Mouse (Mus musculus): ENCODE results near the gene Vgll2. TPM values are rescaled to one million over a fixed set of nuclear protein-coding genes. Genes with fewer than 3 reads are reported as not detected.

Gene Vgll2
- total RNA-seq (2021) = 100 to 1,000 TPM; 115 to 187 TPM
- long read RNA-seq, experiment 1, transcript Vgll2-201 (3 exons, 966 nt) = minor isoform, 41 of 104 reads
- long read RNA-seq, experiment 1, transcript Vgll2-202 (3 exons, 1,650 nt) = major isoform, 58 of 104 reads
- long read RNA-seq, experiment 1, partial matches to known transcripts = 1 of 104 reads
- long read RNA-seq, experiment 1, other reads (novel, unspliced or antisense) = 4 of 104 reads
- long read RNA-seq, experiment 2, transcript Vgll2-201 (3 exons, 966 nt) = minor isoform, 95 of 223 reads
- long read RNA-seq, experiment 2, transcript Vgll2-202 (3 exons, 1,650 nt) = major isoform, 118 of 223 reads
- long read RNA-seq, experiment 2, partial matches to known transcripts = 5 of 223 reads
- long read RNA-seq, experiment 2, other reads (novel, unspliced or antisense) = 5 of 223 reads

- DNase-seq (ENCODE audit: low spot score) = peak; percentile 54
Measured at GRCm38 (mm10) chr10:52022413-52023212, at the start of gene Vgll2. Vgll2 (plus strand) TSS chr10:52022502.

DNA sequence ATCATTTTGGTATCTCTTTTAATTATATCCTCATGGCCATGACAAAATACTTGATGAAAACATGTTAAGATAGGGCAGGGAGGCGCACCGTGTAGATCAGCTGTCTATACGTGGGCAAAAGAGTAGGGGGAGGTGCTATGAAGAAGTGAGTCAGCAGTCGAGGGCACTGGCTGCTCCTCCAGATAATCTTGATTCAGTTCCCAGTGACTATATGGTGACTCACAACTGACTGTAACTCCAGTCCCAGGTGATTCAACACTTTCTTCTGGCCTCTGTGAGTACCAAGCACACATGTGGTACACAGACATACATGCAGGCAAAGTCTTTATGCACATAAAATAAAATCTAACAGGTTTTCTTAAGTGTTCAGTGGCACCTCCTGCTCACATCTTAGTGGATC lies 47.2 kb upstream of the Vgll2 start:
- no peak for DNase-seq (ENCODE audit: low spot score)

- no peak for DNase-seq (ENCODE audit: low spot score)
Measured at GRCm38 (mm10) chr10:51975587-51975986, 46.7 kb upstream of the Vgll2 start.

DNA sequence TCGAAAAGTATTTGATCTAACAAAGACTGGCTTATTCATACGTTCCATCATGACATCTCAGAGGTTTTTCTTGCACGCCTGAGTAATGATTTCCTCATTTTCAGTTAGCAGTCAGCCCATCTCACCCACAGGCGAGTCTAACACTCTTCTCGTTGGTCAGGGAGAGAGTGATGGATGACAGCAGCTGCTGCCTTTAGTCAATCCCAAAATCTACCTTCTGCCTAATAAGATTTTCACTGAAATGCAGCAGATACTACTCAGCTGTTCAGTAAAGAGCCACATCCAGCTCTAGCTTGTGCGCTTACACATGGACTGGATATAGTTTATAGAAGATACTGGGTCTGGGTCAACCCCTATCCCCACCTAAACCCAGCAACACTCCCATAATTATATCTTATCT lies 40.7 kb upstream of the Vgll2 start:
- no peak for DNase-seq (ENCODE audit: low spot score)

DNA sequence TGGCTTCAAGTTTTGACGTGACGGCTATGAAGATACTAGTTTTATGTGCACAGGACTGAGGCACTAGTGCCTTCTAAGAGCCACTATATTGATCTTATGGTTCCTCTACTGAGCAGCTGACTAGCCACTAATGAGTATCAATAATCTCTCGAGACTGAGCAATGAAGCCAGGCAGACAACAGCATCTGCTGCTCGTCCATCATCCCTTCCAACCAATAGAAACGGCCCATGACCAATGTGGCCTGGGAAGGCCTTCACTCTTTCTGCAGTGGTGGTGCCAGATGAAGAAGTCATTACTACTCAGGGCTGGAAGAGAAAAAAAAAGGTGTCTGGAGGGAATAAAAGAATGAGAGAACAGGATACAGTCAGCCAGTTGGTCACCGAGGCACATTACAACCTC lies 39.9 kb upstream of the Vgll2 start:
- no peak for DNase-seq (ENCODE audit: low spot score)

DNA sequence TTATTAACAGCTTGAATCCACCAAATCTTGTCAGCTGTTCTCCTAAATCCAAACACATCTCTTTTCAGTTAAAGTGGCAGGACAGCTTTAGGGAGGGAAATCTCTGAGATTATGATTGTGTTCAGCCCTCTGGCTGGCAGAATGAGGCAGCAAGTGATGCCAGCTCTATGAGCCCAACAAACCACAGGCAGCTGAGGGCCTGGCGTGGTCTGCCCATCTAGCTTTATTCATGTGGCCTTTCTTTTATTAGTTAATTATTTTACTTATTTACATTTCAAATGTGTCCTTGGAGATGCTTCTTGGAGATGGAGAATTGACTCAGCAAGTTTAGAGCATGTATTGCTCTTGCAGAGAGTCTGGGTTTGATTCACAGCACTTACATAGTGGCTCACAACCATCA lies 3.8 kb upstream of the Vgll2 start:
- DNase-seq (ENCODE audit: low spot score) = no peak

- DNase-seq (ENCODE audit: low spot score) = no peak
Measured at GRCm38 (mm10) chr10:52021231-52021630, 1.1 kb upstream of the Vgll2 start.

- no peak for DNase-seq (ENCODE audit: low spot score)
Measured at GRCm38 (mm10) chr10:52021736-52022394, 437 bp upstream of the Vgll2 start.

DNA sequence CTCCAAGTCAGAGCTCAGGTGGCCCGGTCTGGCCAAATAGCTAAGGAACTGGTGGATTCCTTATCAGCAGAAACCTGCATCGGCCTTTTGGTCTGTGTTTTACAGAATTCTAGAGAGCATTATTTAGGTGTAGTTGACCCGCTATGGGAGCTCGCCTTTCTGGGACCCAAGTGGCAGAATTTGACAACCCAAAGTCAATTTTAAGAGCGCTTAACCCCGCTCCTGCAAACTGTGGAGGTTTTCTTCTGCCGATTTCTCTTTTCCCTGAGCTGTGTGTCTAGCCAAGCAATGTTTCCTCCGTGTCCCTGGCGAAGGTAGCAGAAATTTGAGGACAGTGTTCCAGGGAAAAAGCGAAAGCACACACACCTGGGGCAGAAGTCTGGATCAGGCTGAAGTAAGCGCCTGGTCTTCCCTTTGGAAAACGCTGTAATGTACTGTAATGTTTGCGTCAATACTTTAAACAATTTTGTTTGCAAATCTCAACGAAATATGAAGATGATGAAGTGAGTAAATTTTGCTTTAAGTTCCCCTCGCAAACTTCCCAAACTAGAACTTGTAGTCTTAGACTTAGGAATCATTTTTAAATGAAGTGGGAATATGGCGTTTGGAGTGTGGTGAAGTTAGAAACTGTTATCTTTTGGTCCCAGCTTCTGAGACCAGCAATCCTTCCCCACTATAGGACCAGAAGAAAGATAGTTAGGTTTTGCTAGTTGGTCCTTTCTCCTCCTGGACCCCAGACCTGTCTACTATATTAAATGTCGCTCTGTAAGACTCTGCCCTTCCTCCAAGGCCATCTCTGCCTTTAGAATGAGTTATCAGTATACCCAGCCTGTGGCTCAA lies 1.1 kb downstream of the Vgll2 start:
- DNase-seq (ENCODE audit: low spot score) = no peak

DNA sequence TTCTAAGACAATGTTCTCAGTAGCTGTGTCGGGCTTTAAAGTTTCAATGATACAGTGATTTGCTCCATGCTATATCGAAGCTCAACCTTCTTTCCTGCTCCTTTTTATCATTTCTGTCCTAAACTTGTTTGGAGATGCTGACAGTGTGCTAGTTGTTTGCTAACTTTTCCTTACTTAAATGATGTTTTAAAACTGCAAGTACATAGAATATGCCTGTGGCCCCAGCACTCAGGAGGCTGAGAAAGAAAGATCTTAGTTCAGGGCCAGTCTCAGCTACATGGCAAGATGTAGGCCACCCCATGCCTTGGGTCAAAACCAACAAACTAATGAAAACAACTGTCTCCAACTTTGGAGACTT lies 1.7 kb downstream of the Vgll2 start:
- DNase-seq (ENCODE audit: low spot score) = no peak

DNA sequence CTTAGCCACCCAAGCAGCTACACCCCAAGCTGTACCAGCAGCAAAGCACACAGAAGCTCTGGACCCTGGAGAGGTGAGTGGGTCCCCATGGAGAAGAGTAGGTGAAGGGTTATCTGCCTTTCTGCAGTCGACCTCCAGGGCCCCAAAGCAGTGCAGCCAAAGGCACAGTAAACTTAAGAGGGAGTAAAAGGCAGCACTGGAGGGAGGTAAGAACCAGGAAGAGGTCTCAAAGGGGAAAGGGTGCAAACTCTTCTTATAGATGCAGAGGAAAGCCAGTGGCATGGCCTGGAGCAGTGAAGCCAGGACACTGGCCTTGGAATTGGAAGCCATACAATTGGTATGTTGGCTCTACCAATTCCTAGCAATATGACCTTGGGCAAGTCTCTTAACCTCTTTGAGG lies 3.0 kb downstream of the Vgll2 start:
- DNase-seq (ENCODE audit: low spot score) = no peak

GRCm38 (mm10) chr10:52025821-52026220 lies 3.5 kb downstream of the Vgll2 start:
- no peak for DNase-seq (ENCODE audit: low spot score)

GRCm38 (mm10) chr10:52027161-52028035 lies 5.1 kb downstream of the Vgll2 start:
- DNase-seq (ENCODE audit: low spot score) = peak; percentile 36

DNA sequence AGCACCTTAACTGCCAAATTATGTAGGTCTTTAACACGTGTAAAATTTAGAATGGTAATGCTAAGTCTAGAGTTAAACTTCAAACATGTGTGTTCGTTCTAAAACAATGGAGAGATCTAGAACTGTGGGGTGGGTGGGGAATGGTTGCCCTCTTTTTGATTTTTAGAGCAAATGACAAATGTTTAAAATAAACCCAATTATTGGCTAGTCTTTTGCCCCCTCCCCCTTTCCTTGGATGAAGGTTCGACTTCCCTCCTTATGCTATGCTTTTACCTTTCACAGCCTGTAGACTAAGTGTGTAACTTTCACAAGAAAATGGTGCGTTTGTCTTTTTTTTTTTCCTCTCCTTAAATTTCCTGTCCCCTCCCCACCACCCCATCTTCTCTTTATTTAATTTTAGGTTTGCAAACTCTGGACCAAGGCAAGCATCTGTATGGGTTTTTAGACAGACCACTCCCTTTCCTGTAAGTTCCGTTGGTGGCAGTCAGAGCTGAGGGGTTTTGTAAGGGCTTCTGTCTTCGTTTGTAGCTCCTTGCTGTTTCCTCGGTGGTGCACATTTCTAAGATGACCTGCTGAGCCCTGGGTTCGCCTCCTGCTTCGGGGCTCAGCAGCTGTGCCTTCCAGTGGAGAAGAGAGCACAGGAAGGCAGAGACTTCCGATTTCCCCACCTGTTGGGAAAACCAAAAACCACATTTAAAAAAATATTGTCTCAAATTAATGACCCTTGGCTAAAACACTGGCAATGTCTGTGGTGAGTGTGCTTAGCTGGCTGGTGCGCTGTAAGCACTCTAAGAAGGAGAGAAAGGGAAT lies 6.5 kb downstream of the Vgll2 start:
- DNase-seq (ENCODE audit: low spot score) = no peak

GRCm38 (mm10) chr10:52029421-52030080 lies 7.2 kb downstream of the Vgll2 start:
- DNase-seq (ENCODE audit: low spot score) = no peak

DNA sequence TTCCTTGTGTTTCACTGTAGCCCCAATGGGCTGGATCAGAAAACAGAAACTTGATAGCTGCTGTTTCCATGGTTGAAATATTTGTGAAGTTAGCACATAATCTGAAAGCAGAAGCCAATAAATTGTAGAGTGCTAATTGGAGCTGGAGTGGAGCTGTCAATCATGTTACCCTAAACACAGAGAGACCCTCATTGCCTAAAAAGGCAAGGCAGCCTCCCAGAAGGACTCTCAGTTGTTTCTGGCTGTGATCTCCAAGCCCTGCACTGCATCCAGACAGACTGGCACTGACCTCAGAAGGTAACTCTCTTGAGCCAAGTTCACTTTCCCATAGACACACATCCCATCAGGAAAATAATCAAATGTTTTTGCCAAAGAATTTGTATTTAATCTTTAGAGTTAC lies 11.4 kb downstream of the Vgll2 start:
- no peak for DNase-seq (ENCODE audit: low spot score)

GRCm38 (mm10) chr10:52039392-52039791 lies 17.1 kb downstream of the Vgll2 start:
- DNase-seq (ENCODE audit: low spot score) = no peak

DNA sequence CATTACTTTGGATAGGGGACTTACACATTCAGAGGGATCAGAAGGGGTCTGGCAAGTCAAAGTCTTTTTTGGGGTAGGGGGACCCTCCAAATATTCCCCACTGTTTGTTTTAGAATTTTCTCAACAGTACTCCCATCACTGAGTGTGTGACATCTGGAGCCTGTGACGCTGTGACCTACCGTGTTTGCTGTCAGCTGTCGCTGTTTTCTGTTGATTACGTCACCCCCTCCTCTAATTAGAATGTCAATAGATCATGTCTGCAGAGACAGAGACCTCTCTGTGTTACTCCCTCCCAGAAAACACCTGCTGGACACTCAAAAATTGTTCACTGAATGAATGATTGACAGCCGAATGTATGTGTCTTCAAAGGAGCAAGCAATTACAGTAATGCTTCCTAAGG lies 20.8 kb downstream of the Vgll2 start:
- DNase-seq (ENCODE audit: low spot score) = no peak

DNA sequence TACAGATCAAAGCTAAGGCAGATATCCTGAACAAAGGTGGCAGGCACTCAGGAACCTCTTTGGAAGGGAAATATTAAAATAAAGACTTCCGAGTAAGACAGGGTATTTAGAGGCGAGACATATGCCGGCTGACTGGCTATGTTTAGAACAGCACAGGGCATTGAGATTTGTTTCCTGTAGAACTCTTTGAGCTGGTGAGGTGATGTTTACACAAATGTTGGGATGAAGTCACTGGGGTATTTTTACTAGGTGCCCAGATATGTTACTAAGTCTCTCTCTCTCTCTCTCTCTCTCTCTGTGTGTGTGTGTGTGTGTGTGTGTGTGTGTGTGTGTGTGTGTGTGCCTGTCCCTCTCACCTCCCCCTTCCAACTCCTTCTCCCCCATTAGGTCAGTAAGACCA lies 26.0 kb downstream of the Vgll2 start:
- peak; percentile 65 for DNase-seq (ENCODE audit: low spot score)

Measured in gastrocnemius, adult 18-20 months (tissue).